Mouse (Mus musculus) induced T-regulatory cell, adult 2 months (primary cell): ENCODE data around the gene Hoxa4.

Experiments used
- DNase-seq: peaks from one replicate; pipeline ENCODE4 v3.0.0-alpha.2; 2012; ENCODE audit warnings: low read depth

Gene Hoxa4

GRCm38 (mm10) chr6:52216691-52217458, 25.3 kb upstream of the Hoxa4 start:
- DNase-seq, result no peak

- DNase-seq, result peak; percentile 15
Observed at GRCm38 (mm10) chr6:52215771-52216535, 24.4 kb upstream of the Hoxa4 start.

GRCm38 (mm10) chr6:52215070-52215469, 23.5 kb upstream of the Hoxa4 start:
- DNase-seq, result peak; percentile 6

- DNase-seq, result no peak
Observed at GRCm38 (mm10) chr6:52214271-52214670, 22.7 kb upstream of the Hoxa4 start.

GRCm38 (mm10) chr6:52213119-52213986, 21.8 kb upstream of the Hoxa4 start, which contains the start of the genes Hoxa3 and Gm28308:
TSS of gene Hoxa3 (minus strand) at chr6:52213336.
TSS of gene Gm28308 (minus strand) at chr6:52213339.
- no peak for DNase-seq

- peak; percentile 55 for DNase-seq
Observed at GRCm38 (mm10) chr6:52212556-52213118, 21.1 kb upstream of the Hoxa4 start.

- DNase-seq, result peak; percentile 35
Observed at GRCm38 (mm10) chr6:52211961-52212360, 20.4 kb upstream of the Hoxa4 start.

- DNase-seq, result peak; percentile 75
Observed at GRCm38 (mm10) chr6:52211170-52211935, 19.8 kb upstream of the Hoxa4 start.

GRCm38 (mm10) chr6:52209685-52210046, 18.1 kb upstream of the Hoxa4 start:
- no peak for DNase-seq

- DNase-seq, result peak; percentile 10
Observed at GRCm38 (mm10) chr6:52208868-52209684, 17.5 kb upstream of the Hoxa4 start.

GRCm38 (mm10) chr6:52208072-52208867, 16.7 kb upstream of the Hoxa4 start, which contains the start of gene Hoxa6:
TSS of gene Hoxa6 (minus strand) at chr6:52208722.
- no peak for DNase-seq

GRCm38 (mm10) chr6:52207684-52207976, 16.1 kb upstream of the Hoxa4 start:
- no peak for DNase-seq

- no peak for DNase-seq
Observed at GRCm38 (mm10) chr6:52206882-52207683, 15.5 kb upstream of the Hoxa4 start.

GRCm38 (mm10) chr6:52205638-52206621, 14.4 kb upstream of the Hoxa4 start:
- no peak for DNase-seq

GRCm38 (mm10) chr6:52205221-52205620, 13.7 kb upstream of the Hoxa4 start:
- no peak for DNase-seq

GRCm38 (mm10) chr6:52204050-52204752, 12.6 kb upstream of the Hoxa4 start, which contains the start of gene Hoxa5:
TSS of gene Hoxa5 (minus strand) at chr6:52204587.
- no peak for DNase-seq
